Mouse (Mus musculus): ENCODE measurements around the gene Hist1h2ad. TPM values are rescaled to one million over a fixed set of nuclear protein-coding genes. Genes with fewer than 3 reads are reported as not detected.

Gene Hist1h2ad
- polyA plus RNA-seq, 1 experiment: 1.6 TPM

Other genes starting within 250 kb of the Hist1h2ad start
- 22.3 and 23.5 TPM in 2 replicates for gene Zfp322a, start 205.2 kb upstream of the Hist1h2ad start, polyA plus RNA-seq (2012; rRNA removed)
- gene Abt1, start 150.5 kb upstream of the Hist1h2ad start, polyA plus RNA-seq (2012; rRNA removed): 8.5 and 8.8 TPM in 2 replicates
- gene Btn1a1, start 108.5 kb upstream of the Hist1h2ad start, polyA plus RNA-seq (2012; rRNA removed): 0.09 and 0.12 TPM in 2 replicates
- gene Btn2a2, start 85.5 kb upstream of the Hist1h2ad start, polyA plus RNA-seq (2012; rRNA removed): 0.06 and 0.07 TPM in 2 replicates
- gene Hist1h4h, start 43.3 kb upstream of the Hist1h2ad start, polyA plus RNA-seq (2012; rRNA removed): 10.2 and 10.6 TPM in 2 replicates
- gene Hist1h2af, start 40.5 kb upstream of the Hist1h2ad start, polyA plus RNA-seq (2012; rRNA removed): 47.4 and 62.7 TPM in 2 replicates
- 2.2 and 4.8 TPM in 2 replicates for gene Hist1h3g, start 39.0 kb upstream of the Hist1h2ad start, polyA plus RNA-seq (2012; rRNA removed)
- gene Hist1h2bh, start 31.0 kb upstream of the Hist1h2ad start, polyA plus RNA-seq (2012; rRNA removed): 0.52 and 0.80 TPM in 2 replicates
- gene Hist1h3f, start 30.3 kb upstream of the Hist1h2ad start, polyA plus RNA-seq (2012; rRNA removed): 0.48 and 0.52 TPM in 2 replicates
- 4.7 and 5.8 TPM in 2 replicates for gene Hist1h4f, start 22.7 kb upstream of the Hist1h2ad start, polyA plus RNA-seq (2012; rRNA removed)
- 0.14 and 0.15 TPM in 2 replicates for gene Hist1h1d, start 21.1 kb upstream of the Hist1h2ad start, polyA plus RNA-seq (2012; rRNA removed)
- gene Hist1h3e, start 12.0 kb upstream of the Hist1h2ad start, polyA plus RNA-seq (2012; rRNA removed): 5.6 and 7.2 TPM in 2 replicates
- gene Hist1h2ae, start 3.2 kb upstream of the Hist1h2ad start, polyA plus RNA-seq (2012; rRNA removed): 4.4 and 4.5 TPM in 2 replicates
- gene Hist1h2bg, start 3.0 kb upstream of the Hist1h2ad start, polyA plus RNA-seq (2012; rRNA removed): 7.1 and 9.6 TPM in 2 replicates
- gene Hist1h2bf, start 185 bp upstream of the Hist1h2ad start, polyA plus RNA-seq (2012; rRNA removed): 2.3 and 2.6 TPM in 2 replicates
- 4.3 and 5.6 TPM in 2 replicates for gene Hist1h3d, start 1.4 kb downstream of the Hist1h2ad start, polyA plus RNA-seq (2012; rRNA removed)
- gene Hist1h4d, start 7.2 kb downstream of the Hist1h2ad start, polyA plus RNA-seq (2012; rRNA removed): 1.9 and 2.8 TPM in 2 replicates
- gene Hist1h2be, start 46.7 kb downstream of the Hist1h2ad start, polyA plus RNA-seq (2012; rRNA removed): 1.2 and 1.5 TPM in 2 replicates
- gene Hist1h1e, start 48.2 kb downstream of the Hist1h2ad start, polyA plus RNA-seq (2012; rRNA removed): 1.8 and 1.9 TPM in 2 replicates
- 0.62 and 0.67 TPM in 2 replicates for gene Hist1h2ac, start 109.6 kb downstream of the Hist1h2ad start, polyA plus RNA-seq (2012; rRNA removed)
- gene Hist1h2bc, start 109.8 kb downstream of the Hist1h2ad start, polyA plus RNA-seq (2012; rRNA removed): 32.4 and 40.3 TPM in 2 replicates
- not detected in 2 replicates for gene Hist1h1t, start 121.4 kb downstream of the Hist1h2ad start, polyA plus RNA-seq (2012; rRNA removed)
- 2.6 and 3.4 TPM in 2 replicates for gene Hist1h4c, start 124.1 kb downstream of the Hist1h2ad start, polyA plus RNA-seq (2012; rRNA removed)
- 1.5 and 2.0 TPM in 2 replicates for gene Hfe, start 136.5 kb downstream of the Hist1h2ad start, polyA plus RNA-seq (2012; rRNA removed)
- 12.8 and 15.6 TPM in 2 replicates for gene Hist1h1c, start 164.4 kb downstream of the Hist1h2ad start, polyA plus RNA-seq (2012; rRNA removed)
- gene Hist1h3c, start 171.2 kb downstream of the Hist1h2ad start, polyA plus RNA-seq (2012; rRNA removed): 3.9 and 4.1 TPM in 2 replicates
- gene Hist1h2bb, start 172.4 kb downstream of the Hist1h2ad start, polyA plus RNA-seq (2012; rRNA removed): 1.9 and 2.7 TPM in 2 replicates
- gene Hist1h2ab, start 176.7 kb downstream of the Hist1h2ad start, polyA plus RNA-seq (2012; rRNA removed): 6.3 and 6.8 TPM in 2 replicates
- gene Hist1h3b, start 177.9 kb downstream of the Hist1h2ad start, polyA plus RNA-seq (2012; rRNA removed): 7.5 and 8.8 TPM in 2 replicates
- 4.9 and 7.8 TPM in 2 replicates for gene Hist1h4b, start 182.6 kb downstream of the Hist1h2ad start, polyA plus RNA-seq (2012; rRNA removed)
- gene Hist1h4a, start 186.8 kb downstream of the Hist1h2ad start, polyA plus RNA-seq (2012; rRNA removed): 2.3 and 3.4 TPM in 2 replicates
- gene Hist1h3a, start 188.0 kb downstream of the Hist1h2ad start, polyA plus RNA-seq (2012; rRNA removed): 5.1 and 5.4 TPM in 2 replicates
- gene Hist1h1a, start 189.3 kb downstream of the Hist1h2ad start, polyA plus RNA-seq (2012; rRNA removed): 0.66 and 1.8 TPM in 2 replicates
- gene Trim38, start 195.5 kb downstream of the Hist1h2ad start, polyA plus RNA-seq (2012; rRNA removed): 0.04 TPM in 1 of 2 replicates, not detected in the other
- 0.01 TPM in 1 of 2 replicates, not detected in the other for gene Slc17a2, start 232.6 kb downstream of the Hist1h2ad start, polyA plus RNA-seq (2012; rRNA removed)

Data from central nervous system, embryonic 18 days (tissue).